Mouse (Mus musculus) natural killer cell, adult 2 months (primary cell): ENCODE measurements around the gene Sox6.

ENCODE experiments used
- DNase-seq, 2 experiments: peaks; one replicate each; pipeline ENCODE4 v3.0.0; 2022; ENCODE audit warnings: low spot score in 2 of 2

Sox6 gene

DNA sequence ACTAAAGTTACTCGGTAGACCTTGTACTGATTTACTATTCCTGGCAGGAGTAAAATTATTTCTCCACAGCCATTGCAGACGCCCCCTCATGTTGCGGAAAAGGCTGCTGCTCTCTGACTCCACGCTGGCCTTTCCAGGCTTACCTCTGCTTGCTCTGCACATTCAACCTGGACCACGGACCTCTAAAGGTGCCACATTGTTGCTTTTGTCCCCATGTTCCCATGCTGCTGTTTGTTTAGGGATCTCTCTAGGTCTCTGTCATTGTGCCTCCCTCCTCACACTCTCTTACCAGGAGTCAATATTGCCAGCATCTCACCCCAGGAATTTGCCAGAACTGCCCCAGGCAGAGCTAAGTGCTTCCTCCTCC, 473.6 kb downstream of the Sox6 start:
- no peak for DNase-seq

GRCm38 (mm10) chr7:115564359-115565059, 474.1 kb downstream of the Sox6 start:
- no peak for DNase-seq

GRCm38 (mm10) chr7:115556677-115557076, 481.9 kb downstream of the Sox6 start:
- no peak for DNase-seq

DNA sequence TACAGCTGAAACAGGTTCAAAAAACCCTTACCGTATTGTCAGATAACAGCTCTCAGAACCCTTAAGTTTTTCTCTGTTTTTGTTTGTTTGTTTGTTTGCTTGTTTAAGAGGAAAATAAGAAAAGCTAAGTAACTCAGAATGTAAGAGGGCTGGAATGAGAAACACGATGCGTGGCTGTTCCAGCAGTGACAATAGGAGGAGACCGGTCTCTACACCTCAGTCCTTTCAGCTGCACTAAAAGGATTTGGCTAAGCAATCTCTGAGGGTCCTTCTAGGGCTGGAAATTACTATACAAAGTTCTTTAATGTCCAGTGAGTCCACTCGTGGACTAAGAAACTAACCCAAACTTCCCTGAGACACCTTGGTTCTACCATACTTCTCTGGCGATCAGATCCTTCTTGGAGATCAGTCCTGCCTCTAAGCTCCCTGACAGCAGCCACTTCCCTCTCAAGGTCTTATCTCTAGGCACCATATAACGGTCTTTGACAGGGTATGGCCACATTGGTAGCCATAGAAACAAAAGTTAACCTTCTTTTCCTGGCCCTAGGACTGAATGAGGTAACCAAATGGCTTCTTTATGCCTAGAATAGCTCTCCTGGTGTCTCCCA, 488.3 kb downstream of the Sox6 start:
- DNase-seq = no peak

DNA sequence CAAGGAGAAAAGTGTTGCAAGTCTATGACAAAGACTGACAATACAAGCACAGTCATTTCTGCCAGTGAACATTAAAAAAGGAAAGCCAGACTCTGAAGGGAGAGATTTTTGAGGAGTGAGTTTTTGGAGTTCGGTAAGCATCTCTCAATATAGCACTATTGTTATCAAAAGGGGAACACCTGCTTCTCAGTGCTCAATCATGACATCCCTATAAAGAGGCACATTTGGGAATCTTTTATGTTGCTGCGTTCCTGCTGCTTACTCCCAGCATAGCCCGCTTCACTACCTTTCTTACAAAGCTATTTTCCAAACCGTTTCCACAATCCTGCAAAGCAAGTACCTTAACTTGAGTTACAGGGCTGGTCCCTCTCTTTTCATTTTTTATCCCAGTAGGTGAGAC, 488.9 kb downstream of the Sox6 start:
- no peak for DNase-seq

GRCm38 (mm10) chr7:115545585-115546374, 492.8 kb downstream of the Sox6 start:
- no peak for DNase-seq

GRCm38 (mm10) chr7:115543596-115543995, 495.0 kb downstream of the Sox6 start:
- DNase-seq = no peak

DNA sequence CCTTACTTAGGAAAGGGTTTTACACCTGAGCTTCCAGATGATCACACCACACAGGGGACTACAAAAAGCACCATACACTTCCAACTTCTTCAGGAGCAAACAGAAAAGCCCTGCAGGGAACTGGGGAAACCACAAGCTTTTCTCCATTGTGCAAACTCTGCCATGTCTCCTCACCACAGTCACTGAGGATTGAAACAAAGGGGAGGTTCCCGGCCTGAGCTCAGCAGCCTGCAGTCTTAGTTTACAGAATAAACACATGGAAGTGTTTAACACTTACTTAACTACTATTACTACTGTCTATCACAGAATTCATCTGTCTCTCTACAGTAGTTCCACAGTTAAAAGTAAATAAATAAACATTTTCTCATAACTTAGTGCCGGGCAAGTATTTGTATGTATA, 498.3 kb downstream of the Sox6 start:
- no peak for DNase-seq

DNA sequence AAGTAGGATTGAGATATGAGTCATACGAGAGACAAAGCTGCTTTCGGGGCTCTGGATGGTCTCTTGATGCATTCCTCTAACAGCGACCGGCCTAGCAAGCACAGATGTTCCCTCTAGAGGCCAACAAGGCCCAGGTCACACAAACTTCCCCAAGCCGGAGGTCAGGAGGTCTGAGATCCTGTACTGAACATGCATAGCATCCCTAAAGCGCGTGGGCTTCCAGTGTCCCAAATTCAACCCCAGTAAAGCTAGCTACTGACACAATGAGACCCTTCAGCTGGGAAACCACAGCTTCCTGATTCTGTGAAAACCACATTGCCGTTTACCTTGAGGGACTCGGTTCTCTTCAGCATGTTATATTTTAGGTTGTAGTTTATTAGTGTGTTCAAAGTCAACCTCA, 499.6 kb downstream of the Sox6 start:
- DNase-seq = peak in 1 of 2 experiments; percentile 3

DNA sequence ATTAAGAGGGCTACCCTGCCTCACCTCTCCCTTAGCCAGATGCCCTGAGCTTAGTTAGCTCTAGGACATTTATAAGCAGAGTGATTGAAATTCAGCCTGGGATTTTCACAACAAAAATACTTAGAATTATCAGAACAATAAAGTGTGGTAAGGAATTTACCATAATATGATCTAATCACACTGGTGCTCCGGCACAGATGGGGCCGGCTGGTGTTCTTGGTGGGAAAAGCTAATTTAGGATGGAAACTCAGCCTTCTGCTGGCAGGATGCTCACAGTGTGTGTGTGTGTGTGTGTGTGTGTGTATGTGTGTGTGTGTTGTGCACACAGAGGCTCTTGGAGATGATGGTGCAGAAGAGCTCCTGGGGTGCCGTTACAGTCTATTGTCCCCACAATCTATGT, 501.0 kb downstream of the Sox6 start:
- DNase-seq = no peak

- DNase-seq = no peak
Observed at GRCm38 (mm10) chr7:115536521-115536920, 502.1 kb downstream of the Sox6 start.

GRCm38 (mm10) chr7:115531875-115532274, 506.7 kb downstream of the Sox6 start:
- no peak for DNase-seq

- no peak for DNase-seq
Observed at GRCm38 (mm10) chr7:115531217-115531616, 507.4 kb downstream of the Sox6 start.

- no peak for DNase-seq
Observed at GRCm38 (mm10) chr7:115517701-115518100, 520.9 kb downstream of the Sox6 start.

GRCm38 (mm10) chr7:115513681-115514080, 524.9 kb downstream of the Sox6 start:
- no peak for DNase-seq

DNA sequence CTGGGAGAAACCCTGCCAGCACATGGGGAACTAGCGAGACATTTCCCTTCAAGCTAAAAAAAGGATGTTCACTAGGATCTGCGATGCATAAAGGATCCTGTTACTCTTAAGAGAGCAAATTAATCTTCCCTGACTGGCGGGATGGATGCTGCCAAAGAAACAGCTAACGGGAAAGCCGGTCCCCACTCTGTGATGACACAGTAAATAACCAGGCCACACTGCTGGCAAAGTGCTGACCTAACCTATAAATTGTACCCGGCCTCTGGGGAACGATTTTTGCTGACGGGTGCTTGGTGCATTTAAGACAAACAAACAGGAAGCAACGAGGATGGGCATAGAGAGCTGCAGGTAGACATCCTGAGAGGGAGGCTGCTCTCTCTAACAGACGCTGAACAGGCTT, 526.8 kb downstream of the Sox6 start:
- no peak for DNase-seq

DNA sequence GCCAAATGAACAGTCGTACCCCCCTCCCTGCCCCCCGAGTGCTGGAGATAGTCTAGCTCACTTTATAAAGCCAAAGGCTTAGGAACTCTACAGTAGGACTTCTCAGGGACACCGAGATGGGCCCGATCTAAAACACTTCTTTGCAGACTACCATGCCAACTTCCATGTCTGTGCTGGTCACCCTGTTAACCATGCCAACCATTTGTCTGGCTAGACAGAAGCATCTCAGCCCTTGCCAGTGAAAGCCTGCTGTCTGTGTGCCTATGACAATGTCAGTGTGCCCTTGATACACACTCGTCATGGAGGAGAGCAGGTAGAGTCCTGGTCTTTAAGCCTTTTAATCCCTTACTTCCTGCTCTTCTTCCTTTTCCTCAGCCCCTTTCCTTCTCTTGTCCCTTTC, 527.5 kb downstream of the Sox6 start:
- DNase-seq = no peak

DNA sequence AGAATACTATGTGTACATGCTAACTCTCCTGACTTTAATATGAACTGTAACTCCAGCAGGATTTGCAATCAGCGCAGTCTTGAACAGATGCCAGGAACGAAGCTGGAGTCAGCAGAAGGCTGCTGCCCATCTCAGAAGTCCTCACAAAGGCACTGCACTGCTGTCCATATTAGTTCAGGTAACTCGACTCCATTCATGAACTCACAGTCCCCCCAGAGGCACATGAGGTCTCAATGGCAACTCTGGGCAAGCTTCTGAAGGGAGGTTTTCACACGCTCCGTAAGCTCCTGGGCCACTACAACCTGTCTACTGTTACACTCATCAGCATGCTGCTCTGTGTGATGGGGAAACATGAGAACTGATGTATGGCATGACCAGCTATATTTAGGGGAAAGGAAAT, 528.6 kb downstream of the Sox6 start:
- DNase-seq = no peak

GRCm38 (mm10) chr7:115506385-115506784, 532.2 kb downstream of the Sox6 start:
- DNase-seq = no peak

DNA sequence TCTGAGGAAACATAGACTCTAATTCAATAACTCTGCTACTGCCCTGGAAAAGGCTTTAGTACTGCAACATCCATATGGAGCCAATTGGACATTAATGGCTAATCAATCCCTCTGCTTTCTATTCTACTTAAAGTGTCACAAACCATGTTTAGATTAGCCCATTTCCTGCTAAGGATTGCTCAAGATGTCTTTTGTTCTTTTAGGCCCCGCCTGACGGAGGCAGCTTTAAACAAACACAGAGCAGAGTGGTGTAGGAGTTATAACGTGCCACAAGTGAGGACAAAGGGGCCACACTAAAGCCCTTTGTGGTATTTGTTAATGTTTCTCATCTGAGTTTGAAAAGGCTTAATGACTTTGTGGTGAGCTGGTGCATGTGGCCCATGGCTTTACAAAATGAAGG, 537.1 kb downstream of the Sox6 start:
- DNase-seq = no peak

DNA sequence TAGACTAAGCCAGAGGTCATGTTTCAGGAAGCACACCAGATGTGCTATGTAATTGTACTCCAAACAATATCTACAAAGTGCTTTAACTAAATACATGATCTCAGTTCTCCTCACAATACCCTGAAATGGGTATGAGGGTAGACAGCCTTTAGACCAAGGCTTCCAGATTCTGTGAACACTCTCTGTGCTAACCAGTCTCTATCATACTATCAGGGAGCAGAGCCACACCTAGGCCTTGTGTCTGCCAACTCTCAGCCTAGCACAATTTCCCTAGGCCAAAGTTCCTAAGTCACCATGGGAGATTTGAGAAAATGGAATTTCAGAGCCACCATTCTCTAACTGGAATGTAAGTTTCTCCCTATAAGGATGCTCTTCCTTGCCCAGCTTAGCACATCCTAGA, 537.8 kb downstream of the Sox6 start:
- DNase-seq = no peak

GRCm38 (mm10) chr7:115500170-115500569, 538.4 kb downstream of the Sox6 start:
- DNase-seq = no peak

DNA sequence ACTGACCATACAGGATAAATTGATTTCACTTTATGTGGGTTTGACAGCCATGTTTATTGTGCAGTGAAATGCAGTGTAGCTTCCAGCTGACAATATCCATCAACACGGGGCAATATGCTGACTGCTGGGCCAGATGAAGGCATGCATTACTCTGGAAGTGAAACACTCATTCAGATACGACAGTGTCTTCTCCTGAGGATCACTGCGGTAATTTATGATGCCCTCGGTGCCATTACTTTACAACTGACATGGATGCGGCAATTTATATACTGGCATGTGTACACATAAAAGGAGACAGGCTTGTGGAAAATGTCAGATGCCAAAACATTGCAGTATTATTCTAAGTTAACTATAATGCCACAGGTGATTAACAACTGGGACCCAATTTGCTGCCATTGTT, 546.9 kb downstream of the Sox6 start:
- DNase-seq = no peak
